Mouse (Mus musculus) T-helper 17 cell (primary cell): ENCODE results near the gene Nmrk2.
"Not testable (repeated sequence)": the region's sequence is repeated elsewhere in the genome, so short reads cannot be mapped to it uniquely, and the experiment has no call there.

Source experiments
- in situ Hi-C, 2 experiments: fragments of 300-600 bp; cut with MboI, MseI; formaldehyde crosslinking; loops; 1 replicate in 1 of 2; 2 replicates in 1 of 2; pipeline ENCODE4 v1.15.1; 2025; ENCODE audit warnings: high pct_unique_total_duplicates in 2 of 2

Gene Nmrk2

GRCm38 (mm10) chr10:81187161-81187560 lies 14.7 kb downstream of the Nmrk2 start:
- in situ Hi-C loops: no loop called here

- in situ Hi-C loops: no loop called here
Observed at GRCm38 (mm10) chr10:81184765-81185164, 17.1 kb downstream of the Nmrk2 start.

GRCm38 (mm10) chr10:81183805-81184204 lies 18.0 kb downstream of the Nmrk2 start, which contains the start of gene 4930442H23Rik:
Gene 4930442H23Rik (minus strand): TSS chr10:81183849.
- in situ Hi-C loops: no loop called here

GRCm38 (mm10) chr10:81182336-81183333 lies 19.2 kb downstream of the Nmrk2 start, which contains the start of gene Dapk3:
Gene Dapk3 (plus strand): TSS chr10:81183005.
- in situ Hi-C loops: no loop called here

- in situ Hi-C loops: not testable (repeated sequence)
Observed at GRCm38 (mm10) chr10:81181860-81182259, 20.0 kb downstream of the Nmrk2 start.

- in situ Hi-C loops: no loop called here
Observed at GRCm38 (mm10) chr10:81180946-81181345, 20.9 kb downstream of the Nmrk2 start.

GRCm38 (mm10) chr10:81179451-81180342 lies 22.2 kb downstream of the Nmrk2 start:
- in situ Hi-C loops: no loop called here

- in situ Hi-C loops: no loop called here
Observed at GRCm38 (mm10) chr10:81178927-81179326, 22.9 kb downstream of the Nmrk2 start.

- in situ Hi-C loops: no loop called here
Observed at GRCm38 (mm10) chr10:81177958-81178712, 23.7 kb downstream of the Nmrk2 start.

- in situ Hi-C loops: no loop called here
Observed at GRCm38 (mm10) chr10:81177491-81177925, 24.3 kb downstream of the Nmrk2 start.

- in situ Hi-C loops: no loop called here
Observed at GRCm38 (mm10) chr10:81176466-81177271, 25.2 kb downstream of the Nmrk2 start, which contains the start of gene Eef2. Gene Eef2 (plus strand): TSS chr10:81176631.

GRCm38 (mm10) chr10:81175936-81176465 lies 25.9 kb downstream of the Nmrk2 start:
- in situ Hi-C loops: no loop called here

GRCm38 (mm10) chr10:81175345-81175701 lies 26.5 kb downstream of the Nmrk2 start:
- in situ Hi-C loops: not testable (repeated sequence)

- in situ Hi-C loops: no loop called here
Observed at GRCm38 (mm10) chr10:81174617-81175344, 27.1 kb downstream of the Nmrk2 start.

GRCm38 (mm10) chr10:81173132-81173531 lies 28.7 kb downstream of the Nmrk2 start:
- in situ Hi-C loops: no loop called here

- in situ Hi-C loops: not testable (repeated sequence)
Observed at GRCm38 (mm10) chr10:81169411-81169900, 32.4 kb downstream of the Nmrk2 start.

- in situ Hi-C loops: no loop called here
Observed at GRCm38 (mm10) chr10:81168521-81169244, 33.2 kb downstream of the Nmrk2 start.

GRCm38 (mm10) chr10:81168087-81168431 lies 33.8 kb downstream of the Nmrk2 start:
- in situ Hi-C loops: no loop called here
